Mouse (Mus musculus) lung, embryonic 15.5 days (tissue): Measurements from ENCODE around the gene Polr2a. TPM values are rescaled to one million over a fixed set of nuclear protein-coding genes. Genes with fewer than 3 reads are reported as not detected.

Source experiments
- ATAC-seq: fragments of 200-750 bp; cut with Nextera tagmentation; 2 replicates; pipeline ENCODE4 v1.8.0; 2017; ENCODE audit warnings: moderate number of reproducible peaks, borderline replicate concordance; ENCODE audit not compliant: low FRiP score, low TSS enrichment; ENCODE audit errors: extremely low read depth
- H3K27ac ChIP-seq: fragments of 300-500 bp; sonication (generic); 2 replicates; pipeline ENCODE4 v1.5.1; 2015; ENCODE audit warnings: moderate library complexity, mild to moderate bottlenecking, inconsistent platforms
- H3K27me3 ChIP-seq: fragments of 300-500 bp; sonication (generic); 2 replicates; pipeline ENCODE4 v1.6.1; 2015; ENCODE audit warnings: inconsistent platforms
- H3K36me3 ChIP-seq: fragments of 300-500 bp; sonication (generic); 2 replicates; pipeline ENCODE4 v1.6.1; 2015; ENCODE audit warnings: inconsistent platforms
- H3K4me1 ChIP-seq: fragments of 300-500 bp; sonication (generic); 2 replicates; pipeline ENCODE4 v1.6.1; 2015; ENCODE audit warnings: inconsistent platforms
- H3K4me2 ChIP-seq: fragments of 300-500 bp; sonication (generic); 2 replicates; pipeline ENCODE4 v1.6.1; 2015; ENCODE audit warnings: inconsistent platforms, mild to moderate bottlenecking, moderate library complexity
- H3K4me3 ChIP-seq: fragments of 300-500 bp; sonication (generic); 2 replicates; pipeline ENCODE4 v1.5.1; 2015; ENCODE audit warnings: mild to moderate bottlenecking, inconsistent platforms
- H3K9ac ChIP-seq: fragments of 300-500 bp; sonication (generic); 2 replicates; pipeline ENCODE4 v1.6.1; 2015; ENCODE audit warnings: inconsistent platforms
- H3K9me3 ChIP-seq: fragments of 300-500 bp; sonication (generic); 2 replicates; pipeline ENCODE4 v1.6.1; 2016; ENCODE audit warnings: inconsistent platforms
- WGBS: fragments of 180-500 bp; shearing (Covaris S2); methylation state at CpG from one replicate; pipeline ENCODE4 v1.1.7; 2015; 5-methylcytosine and 5-hydroxymethylcytosine counted together
- polyA plus RNA-seq: library from polyadenylated mRNA; unstranded; fragments of >200 nt; fragmentation: Nextera tagmentation; extraction: Ambion mirVana; gene quantifications from 2 replicates; pipeline ENCODE4 v1.2.1, GENCODE M21; 2015

Polr2a gene
- 26.7 and 31.6 TPM in 2 replicates for polyA plus RNA-seq

DNA sequence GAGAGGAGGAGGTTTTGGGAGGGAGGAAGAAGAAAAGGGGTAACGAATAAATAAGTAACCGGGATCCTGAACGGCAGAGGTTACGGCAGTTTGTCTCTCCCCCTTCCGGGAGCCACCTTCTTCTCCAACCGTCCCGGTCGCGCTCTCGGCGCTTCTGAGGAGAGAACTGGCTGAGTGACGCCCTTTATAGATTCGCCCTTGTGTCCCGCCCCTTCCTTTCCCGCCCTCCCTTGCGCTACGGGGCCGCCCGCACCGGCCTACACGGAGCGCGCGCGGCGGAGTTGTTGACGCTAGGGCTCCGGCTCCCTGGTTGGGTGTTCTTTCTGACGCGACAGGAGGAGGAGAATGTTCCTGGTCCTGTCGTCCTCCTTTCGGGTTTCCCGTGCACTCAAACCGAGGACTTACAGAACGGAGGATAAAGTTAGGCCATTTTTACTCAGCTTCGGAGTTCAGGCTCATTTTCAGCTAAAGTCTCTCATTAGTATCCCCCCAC, at the start of gene Polr2a:
Gene Polr2a (minus strand): TSS at position 160 of the 493 bp plus-strand sequence.
- Histone ChIP-seq H3K9ac (peak within 1 kb of the TSS; percentile 66), H3K4me1 (peaks cover 43% of the 10 kb centered on the region), H3K9me3 (no peaks in the 10 kb centered on the region), H3K4me2 (peak within 1 kb of the TSS; percentile 81), H3K36me3 (no peaks in the 10 kb centered on the region), H3K27ac (peak within 1 kb of the TSS; percentile 99), H3K4me3 (peak within 1 kb of the TSS; percentile 46), H3K27me3 (no peaks in the 10 kb centered on the region)
- ATAC-seq, result peak; percentile 97
- under 1% methylated on average over 36 of the region's 36 CpGs for WGBS

DNA sequence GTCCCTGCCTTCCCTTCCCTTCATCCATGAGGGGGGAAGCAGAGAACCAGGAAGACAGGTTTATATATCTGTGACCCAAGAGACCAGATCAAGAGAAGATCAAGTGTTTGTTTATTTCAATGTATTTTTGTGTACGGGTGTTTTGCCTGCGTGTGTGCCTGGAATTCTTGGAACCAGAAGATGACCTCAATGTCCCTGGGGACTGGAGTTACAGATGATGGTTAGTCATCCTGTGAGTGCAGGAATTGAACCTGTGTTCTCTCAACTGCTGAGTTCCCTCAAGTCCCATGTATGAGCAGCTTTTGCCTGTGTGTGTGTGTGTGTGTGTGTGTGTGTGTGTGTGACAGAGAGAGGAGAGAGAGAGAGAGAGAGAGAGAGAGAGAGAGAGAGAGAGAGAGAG, 49.2 kb upstream of the Polr2a start:
- ATAC-seq, result no peak
- WGBS, result 55% methylated on average over 2 of the region's 2 CpGs
- H3K9ac ChIP-seq, result no peak overlapping the region
- no peaks in the 10 kb centered on the region for H3K36me3 ChIP-seq
- peaks cover 25% of the 10 kb centered on the region for H3K27me3 ChIP-seq
- no peak overlapping the region for H3K27ac ChIP-seq
- peaks cover 25% of the 10 kb centered on the region for H3K4me1 ChIP-seq
- no peak overlapping the region for H3K4me2 ChIP-seq
- no peak overlapping the region for H3K4me3 ChIP-seq
- no peaks in the 10 kb centered on the region for H3K9me3 ChIP-seq

GRCm38 (mm10) chr11:69806378-69806777, 47.9 kb upstream of the Polr2a start:
- H3K27ac ChIP-seq, result no peak overlapping the region
- no peak overlapping the region for H3K9ac ChIP-seq
- H3K4me1 ChIP-seq, result peaks cover 37% of the 10 kb centered on the region
- H3K27me3 ChIP-seq, result peaks cover 38% of the 10 kb centered on the region
- ATAC-seq, result no peak
- WGBS, result 75% methylated on average over 4 of the region's 4 CpGs
- no peaks in the 10 kb centered on the region for H3K36me3 ChIP-seq
- no peak overlapping the region for H3K4me2 ChIP-seq
- H3K4me3 ChIP-seq, result no peak overlapping the region
- no peaks in the 10 kb centered on the region for H3K9me3 ChIP-seq

GRCm38 (mm10) chr11:69804972-69805909, 46.8 kb upstream of the Polr2a start, which contains the start of gene Tmem102:
Tmem102 (minus strand) TSS chr11:69805624.
- no peak for ATAC-seq
- Histone ChIP-seq H3K9me3 (no peaks in the 10 kb centered on the region), H3K4me1 (peaks cover 49% of the 10 kb centered on the region), H3K36me3 (no peaks in the 10 kb centered on the region), H3K4me3 (peak within 1 kb of the TSS; percentile 24), H3K27me3 (peaks cover 49% of the 10 kb centered on the region), H3K27ac (no peak within 1 kb of the TSS), H3K4me2 (peak within 1 kb of the TSS; percentile 97), H3K9ac (peak within 1 kb of the TSS; percentile 22; the same call in 1 of the 2 replicates)
- 10% methylated on average over 29 of the region's 29 CpGs for WGBS

- H3K4me1 ChIP-seq, result peaks cover 54% of the 10 kb centered on the region
- peak overlapping the region; percentile 24 for H3K4me3 ChIP-seq
- H3K4me2 ChIP-seq, result peak overlapping the region; percentile 97
- peaks cover 51% of the 10 kb centered on the region for H3K27me3 ChIP-seq
- WGBS, result 10% methylated on average over 12 of the region's 12 CpGs
- peak overlapping the region; percentile 22; the same call in 1 of the 2 replicates for H3K9ac ChIP-seq
- no peaks in the 10 kb centered on the region for H3K36me3 ChIP-seq
- no peaks in the 10 kb centered on the region for H3K9me3 ChIP-seq
- no peak overlapping the region for H3K27ac ChIP-seq
- ATAC-seq, result no peak
These were observed 46.2 kb upstream of the Polr2a start for GRCm38 (mm10) chr11:69804652-69804940.

GRCm38 (mm10) chr11:69803786-69804651, 45.6 kb upstream of the Polr2a start:
- H3K4me2 ChIP-seq, result peak overlapping the region; percentile 97
- peak overlapping the region; percentile 59 for H3K4me3 ChIP-seq
- H3K4me1 ChIP-seq, result peaks cover 60% of the 10 kb centered on the region
- H3K27me3 ChIP-seq, result peaks cover 51% of the 10 kb centered on the region
- WGBS, result 1% methylated on average over 60 of the region's 60 CpGs
- peak; percentile 43; the same call in 1 of the 2 replicates for ATAC-seq
- H3K36me3 ChIP-seq, result no peaks in the 10 kb centered on the region
- no peaks in the 10 kb centered on the region for H3K9me3 ChIP-seq
- no peak overlapping the region for H3K27ac ChIP-seq
- peak overlapping the region; percentile 55 for H3K9ac ChIP-seq

- Histone ChIP-seq H3K27me3 (peaks cover 51% of the 10 kb centered on the region), H3K9me3 (no peaks in the 10 kb centered on the region), H3K4me3 (peak overlapping the region; percentile 59), H3K27ac (no peak overlapping the region), H3K9ac (peak overlapping the region; percentile 55), H3K4me1 (peaks cover 61% of the 10 kb centered on the region), H3K4me2 (peak overlapping the region; percentile 97), H3K36me3 (no peaks in the 10 kb centered on the region)
- no peak; the same call in 1 of the 2 replicates for ATAC-seq
- WGBS, result 2% methylated on average over 12 of the region's 12 CpGs
These were observed 44.9 kb upstream of the Polr2a start for GRCm38 (mm10) chr11:69803328-69803727.

GRCm38 (mm10) chr11:69802648-69803105, 44.2 kb upstream of the Polr2a start:
- ATAC-seq, result 0 out of 2 replicates have a peak, but pooled peaks have one; percentile 40
- H3K27ac ChIP-seq, result peak overlapping the region; percentile 41; the same call in 1 of the 2 replicates
- H3K4me2 ChIP-seq, result peak overlapping the region; percentile 97
- H3K4me3 ChIP-seq, result peak overlapping the region; percentile 59
- H3K27me3 ChIP-seq, result peaks cover 54% of the 10 kb centered on the region
- H3K9me3 ChIP-seq, result no peaks in the 10 kb centered on the region
- peak overlapping the region; percentile 55 for H3K9ac ChIP-seq
- WGBS, result under 1% methylated on average over 33 of the region's 33 CpGs
- H3K36me3 ChIP-seq, result no peaks in the 10 kb centered on the region
- H3K4me1 ChIP-seq, result peaks cover 61% of the 10 kb centered on the region

DNA sequence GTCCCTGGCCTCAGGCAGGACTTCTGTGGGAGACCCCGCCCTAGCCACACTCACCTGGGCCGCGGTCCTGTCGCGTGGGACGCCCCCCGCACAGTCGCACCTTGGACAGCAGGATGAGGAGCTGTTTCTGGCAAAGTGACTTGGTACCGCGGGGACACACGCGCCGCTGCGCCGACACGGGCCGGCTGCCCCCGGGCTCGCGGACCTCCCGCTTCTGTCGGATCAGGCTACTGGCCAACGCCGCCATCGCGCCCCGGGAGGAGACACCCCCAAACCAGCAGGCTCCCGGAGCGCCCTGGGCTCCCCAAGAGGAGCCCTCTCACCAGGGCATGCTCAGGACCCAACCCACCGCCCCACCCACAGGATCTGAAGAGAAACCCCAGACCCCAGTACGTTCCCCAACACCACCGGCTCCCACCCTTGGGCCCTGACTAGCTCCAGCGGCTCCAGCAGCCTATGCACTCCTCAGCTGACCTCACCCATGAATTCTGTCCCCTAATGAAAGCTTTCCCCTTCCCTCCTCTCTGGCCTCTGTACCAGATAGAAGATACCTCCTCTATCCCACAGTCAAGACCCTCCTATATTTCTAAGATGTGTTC, 43.0 kb upstream of the Polr2a start, which contains the start of gene Fgf11:
Gene Fgf11 (minus strand): TSS at position 479 of the 599 bp plus-strand sequence.
- Histone ChIP-seq H3K27me3 (peaks cover 56% of the 10 kb centered on the region), H3K27ac (peak within 1 kb of the TSS; percentile 41), H3K36me3 (no peaks in the 10 kb centered on the region), H3K4me3 (peak within 1 kb of the TSS; percentile 59), H3K9me3 (no peaks in the 10 kb centered on the region), H3K4me1 (peaks cover 61% of the 10 kb centered on the region), H3K9ac (peak within 1 kb of the TSS; percentile 55), H3K4me2 (peak within 1 kb of the TSS; percentile 97)
- WGBS, result under 1% methylated on average over 33 of the region's 33 CpGs
- no peak for ATAC-seq

DNA sequence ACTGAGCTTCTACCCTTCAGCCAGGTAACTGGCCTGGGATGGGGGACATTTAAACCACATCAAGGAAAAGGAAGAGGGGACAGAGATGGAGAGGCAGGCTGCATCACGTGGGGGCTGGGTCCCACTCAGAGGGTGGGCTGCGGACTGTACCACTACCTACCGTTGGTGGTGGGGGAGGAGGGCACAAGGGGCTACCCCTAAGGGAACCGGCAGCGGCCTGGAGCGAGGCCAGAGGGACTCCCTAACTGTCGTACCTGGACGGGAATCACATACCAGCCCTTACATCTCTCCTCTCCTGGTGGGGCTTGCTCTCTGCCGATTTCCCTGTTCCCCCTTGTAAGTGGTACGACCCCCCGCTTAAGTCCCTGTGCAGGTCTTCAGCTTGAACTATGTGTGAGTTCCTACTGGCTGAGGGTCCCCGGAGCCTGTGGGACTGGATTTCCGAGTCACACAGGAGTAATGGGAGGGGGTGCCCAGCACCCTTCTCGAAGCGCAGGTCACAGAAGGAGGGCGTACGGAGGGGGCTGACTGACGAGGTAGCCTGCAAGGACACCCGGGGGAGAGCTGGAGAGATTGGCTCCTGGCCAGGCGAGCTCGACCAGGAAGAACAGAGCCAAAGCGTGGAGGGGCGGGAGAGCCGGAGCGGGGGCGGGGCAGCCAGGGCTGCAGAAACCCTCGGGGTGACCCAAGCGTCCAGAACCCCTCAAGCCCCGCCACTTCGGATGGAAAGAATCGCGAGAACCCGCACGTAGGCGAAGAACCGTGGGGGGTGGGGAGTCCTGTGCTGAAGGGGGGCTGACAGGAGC, 42.2 kb upstream of the Polr2a start:
- H3K9me3 ChIP-seq, result no peaks in the 10 kb centered on the region
- H3K4me1 ChIP-seq, result peaks cover 62% of the 10 kb centered on the region
- peak overlapping the region; percentile 97 for H3K4me2 ChIP-seq
- peak overlapping the region; percentile 59 for H3K4me3 ChIP-seq
- WGBS, result under 1% methylated on average over 35 of the region's 36 CpGs
- ATAC-seq, result peak; percentile 27
- no peaks in the 10 kb centered on the region for H3K36me3 ChIP-seq
- peaks cover 53% of the 10 kb centered on the region for H3K27me3 ChIP-seq
- peak overlapping the region; percentile 43 for H3K9ac ChIP-seq
- no peak overlapping the region; the same call in 1 of the 2 replicates for H3K27ac ChIP-seq
